Mouse (Mus musculus): ENCODE measurements around the gene Pdzd2.

DNA sequence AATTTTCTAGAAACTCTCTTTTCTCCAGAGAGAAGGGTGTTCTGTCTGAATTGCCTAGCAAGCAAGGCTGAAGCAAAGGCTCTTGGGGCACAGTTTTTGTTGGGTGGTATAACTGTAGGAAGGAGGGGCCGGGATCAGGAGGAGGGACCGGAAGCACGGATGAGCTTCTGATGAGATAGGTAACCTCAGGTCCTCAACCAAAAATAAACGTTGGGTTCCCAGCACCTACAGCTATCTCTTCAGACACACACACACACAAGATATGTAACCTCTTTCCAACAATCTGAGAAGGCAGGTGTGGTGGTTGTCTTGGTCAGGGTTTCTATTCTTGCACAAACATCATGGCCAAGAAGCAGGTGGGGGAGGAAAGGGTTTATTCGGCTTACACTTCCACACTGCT lies 422.4 kb downstream of the Pdzd2 start:
- TF ChIP-seq CTCF (IDR thresholded peaks at IDR 0.05; ENCODE audit: borderline replicate concordance, insufficient read depth, low read length) (no peak), POLR2A (IDR thresholded peaks at IDR 0.05; ENCODE audit: low read depth, low read length) (no peak)

All from embryonic fibroblast, embryonic 13.5 days (primary cell).